Mouse (Mus musculus) limb, embryonic 15.5 days (tissue): ENCODE data around the gene Nxn. TPM values are rescaled to one million over a fixed set of nuclear protein-coding genes. Genes with fewer than 3 reads are reported as not detected.

Source experiments
- ATAC-seq: fragments of 200-750 bp; cut with Nextera tagmentation; 2 replicates; pipeline ENCODE4 v1.8.0; 2017; ENCODE audit warnings: low read depth, moderate TSS enrichment; ENCODE audit not compliant: insufficient number of reproducible peaks, low FRiP score, low TSS enrichment
- H3K27ac ChIP-seq: fragments of 300-500 bp; sonication (generic); 2 replicates; pipeline ENCODE4 v1.5.1; 2015; ENCODE audit warnings: moderate library complexity, mild to moderate bottlenecking, inconsistent platforms
- H3K27me3 ChIP-seq: fragments of 300-500 bp; sonication (generic); 2 replicates; pipeline ENCODE4 v1.6.1; 2015; ENCODE audit warnings: inconsistent platforms
- H3K36me3 ChIP-seq: fragments of 300-500 bp; sonication (generic); 2 replicates; pipeline ENCODE4 v1.6.1; 2015; ENCODE audit warnings: inconsistent platforms
- H3K4me1 ChIP-seq: fragments of 300-500 bp; sonication (generic); 2 replicates; pipeline ENCODE4 v1.6.1; 2015; ENCODE audit warnings: inconsistent platforms
- H3K4me2 ChIP-seq: fragments of 300-500 bp; sonication (generic); 2 replicates; pipeline ENCODE4 v1.6.1; 2015; ENCODE audit warnings: mild to moderate bottlenecking, inconsistent platforms
- H3K4me3 ChIP-seq: fragments of 300-500 bp; sonication (generic); 2 replicates; pipeline ENCODE4 v1.5.1; 2015; ENCODE audit warnings: mild to moderate bottlenecking, inconsistent platforms
- H3K9ac ChIP-seq: fragments of 300-500 bp; sonication (generic); 2 replicates; pipeline ENCODE4 v1.6.1; 2015; ENCODE audit warnings: inconsistent platforms
- H3K9me3 ChIP-seq: fragments of 300-500 bp; sonication (generic); 2 replicates; pipeline ENCODE4 v1.6.1; 2016; ENCODE audit warnings: inconsistent platforms
- WGBS: fragments of 180-500 bp; shearing (Covaris S2); methylation state at CpG from one replicate; pipeline ENCODE4 v1.1.7; 2015; 5-methylcytosine and 5-hydroxymethylcytosine counted together
- polyA plus RNA-seq: library from polyadenylated mRNA; unstranded; fragments of >200 nt; fragmentation: Nextera tagmentation; extraction: Ambion mirVana; gene quantifications from 2 replicates; pipeline ENCODE4 v1.2.1, GENCODE M21; 2015

Nxn gene
- polyA plus RNA-seq, 1 experiment from 2014 or later = 60.8 TPM

DNA sequence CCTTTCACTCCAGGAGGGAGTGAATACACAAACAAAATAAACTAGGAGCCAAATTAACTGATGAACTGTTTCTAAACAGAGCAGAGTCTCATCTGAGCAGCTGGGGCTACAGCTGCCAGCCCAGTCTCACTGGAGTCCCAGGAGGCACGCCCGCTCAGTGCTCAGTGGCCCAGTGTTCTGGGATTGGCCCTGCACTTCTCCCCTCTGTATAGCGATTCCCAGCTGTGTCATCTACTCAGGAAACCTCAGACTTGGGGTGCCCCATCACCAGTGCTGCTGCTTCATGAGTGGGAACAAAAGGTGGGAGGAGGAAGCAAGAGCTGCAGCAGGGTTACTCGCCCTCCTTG, 145.0 kb downstream of the Nxn start:
- H3K36me3 ChIP-seq = peaks cover 43% of the 10 kb centered on the region
- WGBS = 72% methylated on average over 4 of the region's 4 CpGs
- no peak overlapping the region for H3K4me2 ChIP-seq
- ATAC-seq = no peak
- H3K9ac ChIP-seq = no peak overlapping the region
- no peak overlapping the region for H3K4me3 ChIP-seq
- peaks cover 30% of the 10 kb centered on the region for H3K4me1 ChIP-seq
- peak overlapping the region; percentile 47; the same call in 1 of the 2 replicates for H3K27ac ChIP-seq
- no peaks in the 10 kb centered on the region for H3K27me3 ChIP-seq
- H3K9me3 ChIP-seq = no peaks in the 10 kb centered on the region

DNA sequence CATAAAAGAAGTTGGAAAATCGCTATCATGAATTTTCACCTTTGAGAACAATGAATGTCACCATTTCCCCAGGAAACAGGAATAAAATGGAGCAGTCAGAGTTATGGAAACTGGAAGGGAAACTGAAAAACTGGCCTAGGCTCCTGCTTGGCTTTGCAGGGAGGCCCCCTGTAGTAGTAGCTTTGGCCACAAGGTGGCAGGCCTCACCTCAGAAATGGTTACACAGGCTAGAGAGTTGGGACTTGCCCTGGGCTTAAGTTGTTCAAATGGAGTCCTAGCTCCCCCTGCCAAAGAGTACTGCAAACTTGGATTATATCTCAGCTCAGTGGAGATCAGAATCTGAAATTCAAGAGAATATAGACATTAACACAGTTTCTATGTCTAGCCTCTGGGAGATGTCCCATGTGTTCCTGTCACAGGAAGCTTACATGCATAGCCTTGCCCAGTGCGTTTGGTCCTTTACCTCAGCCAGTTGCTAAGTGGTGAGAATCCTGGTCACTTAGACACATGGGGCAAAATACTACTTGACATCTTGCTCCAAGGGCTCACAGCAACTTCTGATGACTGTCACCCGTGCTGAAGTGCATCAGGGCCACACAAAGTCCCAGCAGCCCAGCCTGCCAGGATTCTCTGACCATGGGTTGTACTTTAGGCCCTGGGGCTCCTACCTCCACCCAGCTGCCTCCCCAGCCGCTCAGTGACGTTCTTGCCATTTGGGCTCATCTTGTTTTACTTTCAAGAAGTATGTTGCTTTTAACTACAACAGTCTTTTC, 145.6 kb downstream of the Nxn start:
- Histone ChIP-seq H3K36me3 (peaks cover 47% of the 10 kb centered on the region), H3K27me3 (no peaks in the 10 kb centered on the region), H3K27ac (peak overlapping the region; percentile 47; the same call in 1 of the 2 replicates), H3K4me3 (no peak overlapping the region), H3K4me2 (no peak overlapping the region), H3K9ac (no peak overlapping the region), H3K9me3 (no peaks in the 10 kb centered on the region), H3K4me1 (peaks cover 30% of the 10 kb centered on the region)
- no peak for ATAC-seq
- 45% methylated on average over 5 of the region's 5 CpGs for WGBS

GRCm38 (mm10) chr11:76252036-76252435, 146.9 kb downstream of the Nxn start:
- H3K36me3 ChIP-seq = peaks cover 37% of the 10 kb centered on the region
- ATAC-seq = no peak
- WGBS = 32% methylated on average over 3 of the region's 3 CpGs
- H3K27ac ChIP-seq = no peak overlapping the region
- no peaks in the 10 kb centered on the region for H3K9me3 ChIP-seq
- no peak overlapping the region for H3K4me2 ChIP-seq
- H3K4me1 ChIP-seq = peaks cover 30% of the 10 kb centered on the region
- H3K27me3 ChIP-seq = no peaks in the 10 kb centered on the region
- H3K9ac ChIP-seq = no peak overlapping the region
- H3K4me3 ChIP-seq = no peak overlapping the region

DNA sequence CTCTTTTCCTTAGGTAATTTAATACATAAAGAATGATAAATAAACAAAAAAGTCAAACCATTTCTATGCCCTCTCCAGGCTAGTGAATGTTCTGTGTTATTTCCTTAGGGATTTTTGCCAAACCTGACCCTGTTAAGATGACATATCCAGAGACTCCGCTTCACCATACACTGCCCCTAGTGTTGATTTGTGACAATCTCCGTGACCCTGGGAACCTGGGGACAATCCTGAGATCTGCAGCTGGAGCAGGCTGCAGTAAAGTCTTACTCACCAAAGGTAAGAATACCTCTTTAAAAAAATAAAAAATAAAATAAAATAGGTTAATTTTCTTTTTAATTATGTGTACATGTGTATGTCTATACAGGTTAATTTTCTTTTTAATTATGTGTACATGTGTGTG, 151.7 kb downstream of the Nxn start:
- H3K4me3 ChIP-seq = no peak overlapping the region
- H3K27me3 ChIP-seq = no peaks in the 10 kb centered on the region
- no peaks in the 10 kb centered on the region for H3K9me3 ChIP-seq
- WGBS = 37% methylated on average over 2 of the region's 2 CpGs
- H3K36me3 ChIP-seq = peaks cover 36% of the 10 kb centered on the region
- H3K9ac ChIP-seq = no peak overlapping the region
- H3K27ac ChIP-seq = no peak overlapping the region
- peaks cover 21% of the 10 kb centered on the region for H3K4me1 ChIP-seq
- ATAC-seq = no peak
- no peak overlapping the region for H3K4me2 ChIP-seq

- peaks cover 36% of the 10 kb centered on the region for H3K36me3 ChIP-seq
- peaks cover 18% of the 10 kb centered on the region for H3K4me1 ChIP-seq
- no peak overlapping the region for H3K9ac ChIP-seq
- H3K9me3 ChIP-seq = no peaks in the 10 kb centered on the region
- no peak for ATAC-seq
- H3K27ac ChIP-seq = no peak overlapping the region
- H3K4me3 ChIP-seq = no peak overlapping the region
- H3K4me2 ChIP-seq = no peak overlapping the region
- no peaks in the 10 kb centered on the region for H3K27me3 ChIP-seq
Measured at GRCm38 (mm10) chr11:76246439-76246838, 152.5 kb downstream of the Nxn start.

DNA sequence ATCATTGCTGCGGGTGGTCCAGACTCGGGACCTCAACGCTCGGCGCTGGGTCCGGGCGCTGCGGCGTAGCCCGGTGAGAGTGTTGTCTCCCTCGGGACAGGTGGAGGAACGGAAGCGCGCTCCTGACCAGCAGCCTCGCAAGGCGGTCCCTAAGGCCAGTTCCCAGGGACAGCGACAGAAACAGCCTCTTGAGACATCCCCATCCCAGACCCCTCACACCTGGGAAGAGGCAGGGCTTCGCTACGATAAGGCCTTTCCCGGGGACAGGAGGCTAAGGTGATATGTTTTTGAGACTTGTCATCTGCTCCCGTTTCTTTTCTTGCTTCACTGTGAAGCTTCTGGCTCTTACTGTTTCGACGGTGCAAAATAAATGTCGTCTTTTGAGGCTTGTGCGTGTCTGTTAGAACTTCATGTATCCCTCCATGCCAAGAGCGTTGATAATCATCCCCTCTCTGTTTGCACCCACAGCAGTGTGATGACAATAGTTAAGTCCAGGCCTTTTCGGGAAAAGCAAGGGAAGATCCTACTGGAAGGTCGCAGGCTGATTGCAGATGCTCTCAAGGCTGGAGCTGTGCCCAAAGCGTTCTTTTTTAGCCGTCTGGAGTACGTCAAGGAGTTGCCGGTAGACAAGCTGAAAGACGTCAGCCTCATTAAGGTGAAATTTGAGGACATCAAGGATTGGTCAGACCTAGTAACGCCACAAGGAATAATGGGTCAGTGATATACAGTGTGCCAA, 155.0 kb downstream of the Nxn start:
- Histone ChIP-seq H3K27ac (peak overlapping the region; percentile 84; the same call in 1 of the 2 replicates), H3K36me3 (peaks cover 30% of the 10 kb centered on the region), H3K27me3 (no peaks in the 10 kb centered on the region), H3K9me3 (no peaks in the 10 kb centered on the region), H3K4me1 (peaks cover 18% of the 10 kb centered on the region), H3K9ac (peak overlapping the region; percentile 65), H3K4me2 (peak overlapping the region; percentile 65), H3K4me3 (peak overlapping the region; percentile 92)
- ATAC-seq = peak; percentile 30; the same call in 1 of the 2 replicates
- 1% methylated on average over 34 of the region's 34 CpGs for WGBS

DNA sequence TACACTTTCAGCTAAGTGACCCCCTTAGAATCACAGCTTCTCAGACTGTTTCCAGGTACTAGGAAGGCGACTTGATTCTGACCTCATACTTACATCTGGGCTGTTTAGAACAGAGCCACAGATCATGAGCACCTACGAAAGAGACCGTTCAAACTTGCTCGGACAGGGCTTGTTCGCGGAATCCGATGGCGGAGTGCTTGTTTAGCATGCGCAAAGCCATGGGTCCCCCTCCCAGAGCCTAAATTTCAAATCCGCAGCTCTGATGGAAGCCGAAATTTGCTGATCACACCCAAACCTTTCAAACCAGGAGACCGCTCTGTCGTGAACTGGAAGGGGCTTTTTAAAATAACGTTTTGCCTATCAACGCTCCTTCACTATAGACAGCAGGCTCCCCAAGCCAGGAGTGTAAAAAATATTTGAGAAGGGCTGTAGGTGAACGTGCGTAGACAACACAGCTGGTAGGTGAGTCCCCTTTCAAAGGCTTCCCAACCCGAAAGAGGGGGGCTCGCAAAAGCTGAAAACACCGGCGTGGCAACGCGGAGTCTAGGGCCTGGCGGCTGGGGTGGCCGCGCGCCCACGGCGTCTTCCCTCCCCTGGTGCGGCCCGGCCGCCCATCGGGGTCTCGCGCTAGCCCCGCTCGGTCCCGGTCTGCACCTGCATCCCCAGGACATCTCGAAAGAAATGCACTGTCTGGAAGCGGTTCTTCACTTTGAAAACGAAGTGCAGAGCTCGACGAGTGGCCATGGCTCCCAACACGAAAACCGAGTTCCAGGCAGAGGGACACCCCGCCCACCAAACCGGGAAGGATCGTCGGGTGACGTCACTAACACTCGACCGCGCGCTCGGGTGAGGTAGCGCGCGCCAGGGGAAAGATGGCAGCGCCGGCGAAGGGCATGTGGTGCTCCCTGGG, 155.8 kb downstream of the Nxn start, which contains the start of the genes Mrm3 and Glod4:
Gene Mrm3, plus strand, starts transcription at position 815 of the 910 bp plus-strand sequence.
Gene Glod4, minus strand, starts transcription at position 825 of the 910 bp plus-strand sequence.
- H3K27me3 ChIP-seq = no peaks in the 10 kb centered on the region
- peaks cover 18% of the 10 kb centered on the region for H3K4me1 ChIP-seq
- peak within 1 kb of the TSS; percentile 84 for H3K27ac ChIP-seq
- H3K36me3 ChIP-seq = peaks cover 30% of the 10 kb centered on the region
- peak; percentile 83 for ATAC-seq
- H3K4me2 ChIP-seq = peak within 1 kb of the TSS; percentile 65
- peak within 1 kb of the TSS; percentile 92 for H3K4me3 ChIP-seq
- H3K9ac ChIP-seq = peak within 1 kb of the TSS; percentile 65
- WGBS = under 1% methylated on average over 61 of the region's 61 CpGs
- H3K9me3 ChIP-seq = no peaks in the 10 kb centered on the region

GRCm38 (mm10) chr11:76239750-76240149, 159.2 kb downstream of the Nxn start:
- H3K27me3 ChIP-seq = no peaks in the 10 kb centered on the region
- ATAC-seq = no peak
- WGBS = 97% methylated on average over 2 of the region's 2 CpGs
- H3K9ac ChIP-seq = no peak overlapping the region
- H3K36me3 ChIP-seq = peaks cover 45% of the 10 kb centered on the region
- H3K4me3 ChIP-seq = no peak overlapping the region
- no peaks in the 10 kb centered on the region for H3K9me3 ChIP-seq
- H3K27ac ChIP-seq = no peak overlapping the region
- H3K4me1 ChIP-seq = peaks cover 15% of the 10 kb centered on the region
- H3K4me2 ChIP-seq = no peak overlapping the region

DNA sequence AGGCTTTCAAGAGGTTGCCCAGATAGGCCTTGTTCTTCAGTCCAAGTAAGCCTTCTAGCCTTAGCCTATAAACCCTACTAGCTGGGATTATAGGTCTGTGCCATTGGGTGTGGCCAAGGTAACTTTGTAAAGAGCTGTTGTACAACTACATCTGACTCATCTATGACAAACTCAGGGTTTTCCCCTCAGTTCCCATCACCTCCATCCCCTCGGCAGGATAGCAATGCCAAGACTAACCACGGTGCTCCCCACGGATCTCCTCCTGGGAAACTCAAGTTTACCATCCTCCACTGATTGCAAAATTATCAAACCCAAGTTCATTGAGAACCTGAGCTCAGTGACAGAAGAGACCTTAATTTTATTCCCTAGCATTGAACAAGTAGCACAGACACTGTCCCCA, 162.8 kb downstream of the Nxn start:
- no peak for ATAC-seq
- no peaks in the 10 kb centered on the region for H3K9me3 ChIP-seq
- H3K9ac ChIP-seq = no peak overlapping the region
- no peak overlapping the region for H3K27ac ChIP-seq
- no peak overlapping the region for H3K4me2 ChIP-seq
- H3K27me3 ChIP-seq = no peaks in the 10 kb centered on the region
- WGBS = 86% methylated on average over 3 of the region's 3 CpGs
- no peaks in the 10 kb centered on the region for H3K4me1 ChIP-seq
- H3K36me3 ChIP-seq = peaks cover 74% of the 10 kb centered on the region
- no peak overlapping the region for H3K4me3 ChIP-seq

GRCm38 (mm10) chr11:76225051-76225450, 173.9 kb downstream of the Nxn start:
- Histone ChIP-seq H3K4me3 (no peak overlapping the region), H3K36me3 (peaks cover 57% of the 10 kb centered on the region), H3K9me3 (no peaks in the 10 kb centered on the region), H3K9ac (no peak overlapping the region), H3K4me2 (no peak overlapping the region), H3K27me3 (no peaks in the 10 kb centered on the region), H3K27ac (no peak overlapping the region), H3K4me1 (no peaks in the 10 kb centered on the region)
- no peak for ATAC-seq

- Histone ChIP-seq H3K9me3 (no peaks in the 10 kb centered on the region), H3K27ac (no peak overlapping the region), H3K36me3 (peaks cover 62% of the 10 kb centered on the region), H3K27me3 (no peaks in the 10 kb centered on the region), H3K9ac (no peak overlapping the region), H3K4me1 (no peaks in the 10 kb centered on the region), H3K4me3 (no peak overlapping the region), H3K4me2 (no peak overlapping the region)
- 96% methylated on average over 5 of the region's 5 CpGs for WGBS
- no peak for ATAC-seq
Measured at GRCm38 (mm10) chr11:76224631-76225030, 174.3 kb downstream of the Nxn start.
